Mouse (Mus musculus) lung, embryonic 16.5 days (tissue): ENCODE measurements at regions not wholly inside any gene's neighbourhood (a gene's known extent, or its start where the extent isn't known, plus 50 kb on each side); places are given as distances from the start of the nearest gene placed in this dataset. TPM values are rescaled to one million over a fixed set of nuclear protein-coding genes. Genes with fewer than 3 reads are reported as not detected.
"Not testable (repeated sequence)": the region's sequence is repeated elsewhere in the genome, so short reads cannot be mapped to it uniquely, and the experiment has no call there.

Experiments used
- ATAC-seq: fragments of 200-750 bp; cut with Nextera tagmentation; 2 replicates; pipeline ENCODE4 v1.8.0; 2017; ENCODE audit warnings: low read depth, mild to moderate bottlenecking, moderate library complexity
- H3K27ac ChIP-seq: fragments of 300-500 bp; sonication (generic); 2 replicates; pipeline ENCODE4 v1.5.1; 2014; ENCODE audit warnings: mild to moderate bottlenecking, control low read depth, low read length
- H3K27me3 ChIP-seq: fragments of 300-500 bp; sonication (generic); 2 replicates; pipeline ENCODE4 v1.6.1; 2014; ENCODE audit warnings: low read depth, low read length, mixed read lengths; ENCODE audit not compliant: control insufficient read depth, insufficient read depth
- H3K36me3 ChIP-seq: fragments of 300-500 bp; sonication (generic); 2 replicates; pipeline ENCODE4 v1.6.1; 2014; ENCODE audit warnings: low read length; ENCODE audit not compliant: control insufficient read depth, insufficient read depth
- H3K4me1 ChIP-seq: fragments of 300-500 bp; sonication (generic); replicated peaks from 2 replicates; pipeline ENCODE4 v1.6.1; 2014; ENCODE audit warnings: low read length, mixed read lengths; ENCODE audit not compliant: control insufficient read depth, insufficient read depth
- H3K4me2 ChIP-seq: fragments of 300-500 bp; sonication (generic); 2 replicates; pipeline ENCODE4 v1.6.1; 2014; ENCODE audit warnings: low read depth, low read length, control low read depth
- H3K4me3 ChIP-seq: fragments of 300-500 bp; sonication (generic); 2 replicates; pipeline ENCODE4 v1.5.1; 2014; ENCODE audit warnings: mild to moderate bottlenecking, low read length, control low read depth
- H3K9ac ChIP-seq: fragments of 300-500 bp; sonication (generic); 2 replicates; pipeline ENCODE4 v1.6.1; 2014; ENCODE audit warnings: low read length, control low read depth
- H3K9me3 ChIP-seq: fragments of 300-500 bp; sonication (generic); 2 replicates; pipeline ENCODE4 v1.6.1; 2016; ENCODE audit warnings: low read length; ENCODE audit not compliant: control insufficient read depth
- WGBS: fragments of 180-500 bp; shearing (Covaris S2); extraction: QIAGEN DNeasy Blood & Tissue Kit; methylation state at CpG from one replicate; pipeline ENCODE4 v1.1.7; 2014; 5-methylcytosine and 5-hydroxymethylcytosine counted together
- microRNA-seq: library from miRNA; unstranded; fragments of <30 nt; microRNA quantifications from one replicate; pipeline ENCODE4, GENCODE M21; 2016

DNA sequence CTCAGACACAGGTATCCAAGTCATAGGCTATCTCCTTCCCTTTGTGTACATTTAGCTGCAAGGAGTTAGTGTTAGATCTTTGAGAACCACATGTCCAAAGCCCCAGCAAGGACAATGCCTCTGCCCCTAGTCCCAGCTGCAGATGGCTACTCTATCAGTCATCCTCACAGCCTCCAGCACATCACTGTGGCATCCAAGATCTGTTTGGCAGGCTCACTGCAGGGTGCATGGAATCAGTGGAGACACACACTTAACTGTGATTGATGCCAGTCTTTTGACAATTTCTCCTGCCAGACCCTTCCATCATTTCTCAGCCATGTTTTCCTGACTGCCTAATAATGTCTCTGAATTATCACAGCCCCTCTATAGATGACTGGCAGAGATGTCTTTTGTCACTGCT lies 121.0 kb upstream of the Pcsk5 start:
- Histone ChIP-seq H3K4me2 (no peak overlapping the region), H3K4me1 (no peaks in the 10 kb centered on the region), H3K9ac (no peak overlapping the region), H3K27me3 (no peaks in the 10 kb centered on the region), H3K27ac (no peak overlapping the region), H3K9me3 (no peaks in the 10 kb centered on the region), H3K36me3 (no peaks in the 10 kb centered on the region), H3K4me3 (no peak overlapping the region)
- ATAC-seq: no peak

DNA sequence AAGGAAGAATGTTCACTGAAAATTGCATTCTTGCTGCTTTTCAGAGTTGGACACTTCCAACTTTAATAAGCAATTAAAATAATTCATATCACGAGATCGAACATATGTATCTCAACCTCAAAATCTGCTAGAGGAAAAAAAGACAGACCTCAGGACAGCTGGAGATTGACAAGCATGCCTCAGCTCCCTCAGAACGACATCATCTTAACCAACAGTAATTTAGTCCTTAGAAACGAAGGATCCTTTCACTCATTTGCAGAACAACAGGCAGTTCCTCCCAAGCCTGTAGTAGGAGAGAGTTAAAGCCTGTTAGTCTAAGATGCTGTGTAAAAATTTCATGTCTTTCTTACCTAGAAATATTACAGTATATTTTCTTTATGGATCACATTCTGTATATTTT lies 95.2 kb upstream of the Pcsk5 start:
- Histone ChIP-seq H3K9ac (no peak overlapping the region), H3K4me3 (no peak overlapping the region), H3K27me3 (no peaks in the 10 kb centered on the region), H3K4me1 (no peaks in the 10 kb centered on the region), H3K27ac (no peak overlapping the region), H3K36me3 (no peaks in the 10 kb centered on the region), H3K9me3 (no peaks in the 10 kb centered on the region), H3K4me2 (no peak overlapping the region)
- 75% methylated on average over 4 of the region's 4 CpGs for WGBS
- no peak for ATAC-seq

DNA sequence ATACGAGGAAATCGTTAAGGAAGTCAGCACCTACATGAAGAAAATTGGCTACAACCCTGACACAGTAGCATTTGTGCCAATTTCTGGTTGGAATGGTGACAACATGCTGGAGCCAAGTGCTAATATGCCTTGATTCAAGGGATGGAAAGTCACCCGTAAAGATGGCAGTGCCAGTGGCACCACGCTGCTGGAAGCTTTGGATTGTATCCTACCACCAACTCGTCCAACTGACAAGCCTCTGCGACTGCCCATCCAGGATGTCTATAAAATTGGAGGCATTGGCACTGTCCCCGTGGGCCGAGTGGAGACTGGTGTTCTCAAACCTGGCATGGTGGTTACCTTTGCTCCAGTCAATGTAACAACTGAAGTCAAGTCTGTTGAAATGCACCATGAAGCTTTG lies 89.7 kb upstream of the Pcsk5 start:
- ATAC-seq, H3K9me3 ChIP-seq: not testable (repeated sequence)
- 90% methylated on average over 8 of the region's 8 CpGs for WGBS

DNA sequence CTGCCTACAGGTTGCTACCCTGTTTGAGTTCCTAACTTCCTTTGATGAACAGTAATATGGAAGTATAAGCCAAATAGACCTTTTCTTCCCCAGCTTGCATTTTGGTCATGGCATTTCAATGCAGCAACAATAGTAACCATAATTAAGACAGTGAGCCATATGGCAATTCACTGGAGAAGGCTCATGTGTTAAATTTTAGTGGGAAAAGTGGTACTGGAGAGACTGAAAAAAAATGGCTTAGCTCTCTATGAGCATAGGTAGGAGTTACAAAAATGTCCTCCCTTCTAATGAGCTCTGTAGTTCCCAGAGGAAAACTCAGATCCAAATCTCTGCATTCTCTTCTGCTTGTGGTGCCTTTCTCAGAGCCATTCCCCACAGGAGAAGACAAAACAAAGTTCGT lies 70.1 kb upstream of the Pcsk5 start:
- Histone ChIP-seq H3K4me1 (no peaks in the 10 kb centered on the region), H3K27ac (no peak overlapping the region), H3K27me3 (no peaks in the 10 kb centered on the region), H3K9ac (no peak overlapping the region), H3K9me3 (no peaks in the 10 kb centered on the region), H3K36me3 (no peaks in the 10 kb centered on the region), H3K4me3 (no peak overlapping the region), H3K4me2 (no peak overlapping the region)
- WGBS: 54% methylated on average over 1 of the region's 1 CpGs
- ATAC-seq: no peak

More for the DNA sequence above, 89.7 kb upstream of the Pcsk5 start:
- not testable (repeated sequence) for H3K4me3 ChIP-seq, H3K27me3 ChIP-seq, H3K36me3 ChIP-seq, H3K4me2 ChIP-seq, H3K27ac ChIP-seq, H3K9ac ChIP-seq, H3K4me1 ChIP-seq

DNA sequence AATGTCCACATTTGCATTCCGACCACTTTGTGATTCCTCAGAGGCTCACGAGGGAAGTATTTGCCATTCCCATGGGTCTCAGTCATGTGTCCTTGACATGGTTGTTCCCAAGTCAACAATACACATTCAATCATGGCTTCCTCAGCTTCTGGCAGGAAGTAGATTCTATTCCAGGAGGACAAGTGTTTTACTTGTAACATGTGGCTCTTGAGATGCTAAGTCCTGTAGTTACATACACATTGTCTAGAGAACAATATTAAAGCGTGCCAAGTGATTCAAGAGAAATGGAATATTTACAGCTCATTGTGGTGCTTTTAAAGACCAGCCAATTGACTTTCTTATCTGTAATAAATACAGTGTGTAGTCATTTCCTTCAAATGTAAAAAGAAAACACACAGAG lies 66.7 kb upstream of the Pcsk5 start:
- no peaks in the 10 kb centered on the region for H3K27me3 ChIP-seq
- no peak overlapping the region for H3K4me3 ChIP-seq
- 64% methylated on average over 3 of the region's 3 CpGs for WGBS
- no peaks in the 10 kb centered on the region for H3K36me3 ChIP-seq
- ATAC-seq: peak; percentile 73
- no peak overlapping the region for H3K27ac ChIP-seq
- H3K9me3 ChIP-seq: no peaks in the 10 kb centered on the region
- H3K4me1 ChIP-seq: no peaks in the 10 kb centered on the region
- no peak overlapping the region for H3K4me2 ChIP-seq
- H3K9ac ChIP-seq: no peak overlapping the region

DNA sequence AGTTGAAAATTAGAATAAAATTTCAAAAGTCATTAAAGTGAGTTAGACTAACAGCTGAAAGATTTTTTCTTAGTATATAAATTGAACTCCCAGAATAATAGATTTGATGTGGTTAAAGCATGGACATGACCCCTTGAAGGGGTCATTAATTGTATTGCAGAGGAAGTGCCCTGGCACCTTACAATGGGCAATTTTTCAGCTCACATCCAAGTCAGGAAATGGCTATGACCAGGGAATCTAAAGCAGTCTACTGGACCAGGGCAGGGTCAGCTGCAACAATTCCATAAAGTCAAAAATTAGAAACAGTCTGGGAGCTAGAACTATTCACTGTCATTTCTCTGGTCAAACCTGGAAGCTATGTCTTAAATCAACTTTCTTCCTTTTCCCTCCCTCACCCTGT lies 55.2 kb upstream of the Pcsk5 start:
- H3K4me2 ChIP-seq: no peak overlapping the region
- no peaks in the 10 kb centered on the region for H3K27me3 ChIP-seq
- H3K9ac ChIP-seq: no peak overlapping the region
- no peaks in the 10 kb centered on the region for H3K36me3 ChIP-seq
- H3K4me1 ChIP-seq: no peaks in the 10 kb centered on the region
- H3K4me3 ChIP-seq: no peak overlapping the region
- no peaks in the 10 kb centered on the region for H3K9me3 ChIP-seq
- H3K27ac ChIP-seq: no peak overlapping the region
- ATAC-seq: 0 out of 2 replicates have a peak, but pooled peaks have one; percentile 56

Small RNAs in the stretch of these regions (microRNA-seq; reads per million reads assigned to microRNA genes)
- gene Gm23061: not detected
